Mouse (Mus musculus): ENCODE data around the gene Pim3.

- TF ChIP-seq POLR2A (IDR thresholded peaks at IDR 0.05; ENCODE audit: insufficient read length, low read depth) (no peak), MYOD1 (IDR thresholded peaks at IDR 0.05; ENCODE audit: control insufficient read depth in 1 of 3, insufficient read length in 2 of 3, low read depth in 2 of 3) (no peak), CEBPB (IDR thresholded peaks at IDR 0.05; ENCODE audit: insufficient read depth, poor library complexity, severe bottlenecking) (no peak), POLR2AphosphoS2 (IDR thresholded peaks at IDR 0.05; ENCODE audit: insufficient read length, low read depth) (no peak), MAX (IDR thresholded peaks at IDR 0.05; ENCODE audit: low read depth) (no peak), TCF3 (IDR thresholded peaks at IDR 0.05; ENCODE audit: insufficient read length, low read depth) (no peak)
Measured at GRCm38 (mm10) chr15:88829791-88830440, 32.1 kb upstream of the Pim3 start.
